Mouse (Mus musculus) brain, embryonic 14.5 days (tissue): Measurements from ENCODE around the gene Serf2. TPM values are rescaled to one million over a fixed set of nuclear protein-coding genes. Genes with fewer than 3 reads are reported as not detected.

Experiments
- DNase-seq: peaks from one replicate; pipeline ENCODE4 v3.0.0-alpha.2; 2011; ENCODE audit warnings: low read depth
- CTCF ChIP-seq: fragments of 200-500 bp; IDR thresholded peaks from 2 replicates; pipeline ENCODE4 v1.5.1; 2012; ENCODE audit warnings: inconsistent platforms, mild to moderate bottlenecking, moderate library complexity, borderline replicate concordance; ENCODE audit not compliant: insufficient read depth, insufficient read length; ENCODE audit errors: extremely low read depth
- POLR2A ChIP-seq: fragments of 200-500 bp; IDR thresholded peaks from 2 replicates; pipeline ENCODE4 v1.6.1; 2012; ENCODE audit warnings: mild to moderate bottlenecking, inconsistent platforms, borderline replicate concordance; ENCODE audit not compliant: poor library complexity, insufficient read depth, insufficient read length, severe bottlenecking; ENCODE audit errors: extremely low read depth
- polyA plus RNA-seq: library from polyadenylated mRNA; depleted of rRNA; stranded (reverse); fragments of >200 nt; gene quantifications from 2 replicates; pipeline ENCODE4 v1.2.3, GENCODE M21; 2012

The Serf2 gene
- polyA plus RNA-seq, 1 experiment, result 296 TPM

- TF ChIP-seq CTCF (no peak), POLR2A (no peak)
- DNase-seq, result no peak
These were observed 9.2 kb upstream of the Serf2 start for GRCm38 (mm10) chr2:121439746-121440145.

GRCm38 (mm10) chr2:121440834-121441605, 8.0 kb upstream of the Serf2 start:
- no peak for DNase-seq
- TF ChIP-seq CTCF, result no peak
- no peak for TF ChIP-seq POLR2A

DNA sequence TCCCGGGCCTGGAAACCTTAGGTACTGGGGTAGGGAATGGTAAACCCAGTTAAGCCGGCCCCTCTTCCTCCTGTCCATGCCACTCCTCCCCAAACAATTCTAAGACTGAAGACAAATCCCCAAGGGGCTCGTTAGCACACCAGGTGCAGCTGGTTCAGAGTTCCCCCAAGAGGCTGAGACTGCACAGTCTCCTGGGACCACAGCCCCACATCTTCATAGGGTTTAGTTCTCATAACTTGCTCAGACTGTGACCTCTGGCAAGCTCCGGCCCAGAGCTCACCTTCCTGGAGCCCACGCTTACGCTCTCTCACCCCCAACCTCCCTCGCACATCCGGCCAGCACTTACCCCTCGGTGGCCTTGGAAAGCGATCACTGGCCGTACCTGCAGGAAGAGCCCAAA, 7.2 kb upstream of the Serf2 start:
- TF ChIP-seq POLR2A (no peak), CTCF (no peak)
- no peak for DNase-seq

DNA sequence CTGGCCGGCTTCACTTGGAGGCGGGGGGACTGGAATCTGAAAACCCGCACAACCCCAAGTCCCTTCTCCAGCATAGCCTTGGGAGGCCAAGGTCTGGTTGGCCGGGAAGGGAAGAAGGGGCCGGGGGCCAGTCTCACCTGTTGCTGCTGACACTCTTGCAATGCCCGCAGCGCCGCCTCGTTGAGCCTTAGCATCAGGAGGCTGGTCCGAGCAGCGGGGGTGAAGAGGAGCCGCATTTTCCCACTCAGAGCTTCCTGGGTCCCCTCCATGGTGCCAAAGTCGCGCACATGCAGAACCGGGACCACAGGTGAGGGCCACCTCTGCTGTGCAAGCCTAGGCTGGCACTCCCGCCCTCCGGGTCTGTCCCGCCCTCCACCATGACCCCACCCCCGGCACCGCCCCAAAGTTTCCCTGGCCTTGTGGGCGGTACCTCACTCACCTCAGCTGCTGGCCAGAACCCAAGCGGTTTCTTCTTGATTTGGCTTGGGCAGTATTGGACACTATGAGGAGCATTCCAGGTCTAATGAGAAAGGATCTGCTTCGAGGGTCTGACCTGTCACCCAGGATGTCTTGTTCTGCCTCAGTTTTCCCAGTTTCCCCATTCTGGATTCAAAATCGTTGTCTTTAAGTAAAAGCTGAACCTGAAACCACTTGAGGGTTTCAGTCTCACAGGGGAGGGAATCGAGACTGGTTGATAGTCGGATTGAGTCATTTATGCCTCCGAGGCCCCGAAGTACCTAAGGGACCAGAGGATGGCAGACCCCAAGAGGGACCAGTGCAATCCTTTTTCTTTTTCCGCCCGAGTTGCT, 6.5 kb upstream of the Serf2 start:
- peak; percentile 19 for DNase-seq
- TF ChIP-seq CTCF (no peak), POLR2A (no peak)

DNA sequence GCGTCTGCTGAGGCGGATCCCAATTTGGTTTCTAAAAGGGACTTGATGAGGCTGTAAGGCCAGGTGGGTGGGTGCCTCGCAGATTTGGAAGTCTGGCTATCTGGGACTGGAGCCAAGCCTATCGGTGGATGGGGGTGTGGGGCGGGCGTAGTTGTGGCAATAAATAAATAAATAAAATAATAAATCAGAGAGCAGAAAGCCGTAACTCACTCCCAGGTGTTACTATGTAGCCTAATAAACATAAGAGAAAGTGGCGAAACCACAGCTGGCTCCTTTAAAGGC, 6.0 kb upstream of the Serf2 start:
- TF ChIP-seq CTCF (no peak), POLR2A (no peak)
- peak; percentile 40 for DNase-seq

- DNase-seq, result no peak
These were observed 4.8 kb upstream of the Serf2 start, which contains the start of gene Ell3 for GRCm38 (mm10) chr2:121444178-121444577. Gene Ell3 (minus strand): TSS chr2:121444278.

DNA sequence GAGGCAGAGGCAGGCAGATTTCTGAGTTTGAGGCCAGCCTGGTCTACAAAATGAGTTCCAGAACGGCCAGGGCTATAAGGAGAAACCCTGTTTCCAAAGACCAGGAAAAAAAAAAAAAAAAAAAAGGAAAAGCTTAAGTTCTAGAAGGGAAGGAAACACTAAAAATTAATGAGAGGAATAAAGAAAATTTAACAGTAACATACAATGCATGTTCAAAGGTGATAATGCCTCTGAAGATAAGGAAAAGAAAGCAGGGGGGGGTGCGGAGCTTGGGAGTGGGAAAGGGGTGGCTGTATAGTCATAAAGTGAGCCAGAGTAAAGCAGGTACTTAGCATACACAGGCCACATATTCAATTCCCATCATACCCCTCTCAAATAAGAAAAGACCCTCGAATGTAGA, 3.9 kb upstream of the Serf2 start:
- TF ChIP-seq POLR2A (no peak), CTCF (no peak)
- no peak for DNase-seq

More at GRCm38 (mm10) chr2:121444178-121444577, 4.8 kb upstream of the Serf2 start, which contains the start of gene Ell3:
- no peak for TF ChIP-seq POLR2A
- no peak for TF ChIP-seq CTCF

DNA sequence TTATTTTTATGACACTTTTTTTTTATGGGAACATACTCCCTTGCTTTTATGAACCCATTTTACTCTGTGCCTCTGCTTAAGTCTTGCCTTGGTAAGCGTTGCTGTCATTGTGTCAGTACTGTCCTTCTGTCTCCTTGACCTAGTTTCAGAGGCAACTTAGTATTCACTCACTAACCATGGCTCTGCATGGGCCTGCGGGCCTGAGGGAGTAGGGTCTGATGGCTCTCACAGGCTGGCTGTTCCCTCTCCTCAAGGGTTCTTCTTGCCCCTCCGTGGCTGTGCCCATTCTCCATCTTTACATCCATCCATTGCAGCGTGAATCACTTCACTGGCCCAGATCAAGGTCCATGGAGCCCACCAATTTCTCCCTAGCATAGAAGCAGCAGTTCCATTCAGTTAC, 2.5 kb upstream of the Serf2 start:
- no peak for DNase-seq
- TF ChIP-seq POLR2A (no peak), CTCF (no peak)

- TF ChIP-seq POLR2A, result no peak
- DNase-seq, result no peak
These were observed 2.0 kb upstream of the Serf2 start for GRCm38 (mm10) chr2:121447006-121447405.

DNA sequence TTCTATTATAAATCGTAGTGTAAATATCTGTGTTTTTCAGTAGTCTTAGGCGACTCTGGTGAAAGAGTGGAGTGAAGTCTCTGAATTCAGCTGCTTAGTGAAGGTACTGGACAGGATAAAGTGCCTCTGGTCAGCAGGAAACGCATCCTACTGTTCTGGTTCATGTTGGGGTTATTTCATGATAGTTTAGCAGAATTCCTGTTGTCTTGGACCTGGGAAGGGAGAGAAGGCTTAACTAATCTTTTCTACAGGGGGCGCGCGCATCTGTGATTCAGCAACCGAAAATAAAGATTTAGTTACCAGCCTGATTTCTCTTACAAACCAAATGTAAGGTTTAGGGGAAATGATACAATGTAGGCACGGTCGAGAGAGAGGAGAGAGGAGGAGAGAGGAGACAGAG, 859 bp upstream of the Serf2 start:
- TF ChIP-seq CTCF, result peak; percentile 21; the same call in 1 of the 2 replicates
- TF ChIP-seq POLR2A, result no peak
- DNase-seq, result peak; percentile 56

DNA sequence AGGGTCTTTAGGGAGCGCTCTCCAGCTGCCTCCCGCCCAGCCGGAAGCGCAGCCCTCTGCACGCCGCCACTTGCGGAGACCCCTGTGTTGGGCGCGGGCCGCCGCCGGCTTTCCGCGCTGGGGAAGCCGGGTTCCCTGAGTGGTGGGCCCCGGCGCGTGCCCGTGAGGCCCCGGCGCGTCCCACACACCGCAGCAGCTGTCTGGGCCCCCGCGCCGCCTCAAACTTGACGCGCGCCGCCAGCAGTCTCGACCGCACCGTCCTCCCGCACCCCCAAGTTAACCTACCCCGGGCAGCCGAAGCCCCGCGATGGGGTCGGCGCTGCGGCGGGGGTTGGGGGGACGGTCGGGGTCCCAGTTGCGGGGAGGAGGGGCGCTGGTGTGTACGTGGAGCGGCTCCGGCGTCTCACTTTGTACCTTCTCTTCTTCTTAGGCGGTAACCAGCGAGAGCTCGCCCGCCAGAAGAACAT, 583 bp downstream of the Serf2 start:
- no peak for DNase-seq
- TF ChIP-seq CTCF (no peak), POLR2A (no peak)
